Comparison of ENCODE assay signal across 9 mouse cellular contexts in genomic region chr11:110369312-110370019, GRCm38 (mm10). TPM values are rescaled to one million over a fixed set of nuclear protein-coding genes. Genes with fewer than 3 reads are reported as not detected.
DNase-seq lines count a peak whose midpoint lies in the region; ATAC-seq lines count a peak whose summit lies in the region.
"Had no signal": no experiment of that assay in that cellular context is flagged by ENCODE, and none has a peak within 500 bp of the region (broad histone marks: within the 10 kb centered on the region; RNA-seq: fewer than 3 reads in every experiment).

No protein-coding gene starts in this region.

- H3K27ac ChIP-seq in lung, embryonic 16.5 days (ENCODE audit: low read length), result no peak overlapping the region
- H3K27ac ChIP-seq in embryonic facial prominence, embryonic 15.5 days (replicated peaks), result no peak overlapping the region
- H3K27ac ChIP-seq in kidney, embryonic 16.5 days (ENCODE audit: low read length), result no peak overlapping the region
- no peak overlapping the region for H3K27ac ChIP-seq in forebrain, embryonic 13.5 days

- no peaks in the 10 kb centered on the region for H3K4me1 ChIP-seq in lung, embryonic 16.5 days (replicated peaks; ENCODE audit: control insufficient read depth, insufficient read depth, low read length)
- no peaks in the 10 kb centered on the region for H3K4me1 ChIP-seq in embryonic facial prominence, embryonic 15.5 days
- 0 out of 2 replicates have a peak, but pooled peaks cover 7% of the 10 kb centered on the region for H3K4me1 ChIP-seq in kidney, embryonic 16.5 days (ENCODE audit: insufficient read depth, low read length)
- no peaks in the 10 kb centered on the region for H3K4me1 ChIP-seq in forebrain, embryonic 13.5 days

- no peaks in the 10 kb centered on the region for H3K9me3 ChIP-seq in lung, embryonic 16.5 days (ENCODE audit: control insufficient read depth, low read length)
- H3K9me3 ChIP-seq in embryonic facial prominence, embryonic 15.5 days (replicated peaks), result no peaks in the 10 kb centered on the region
- H3K9me3 ChIP-seq in kidney, embryonic 16.5 days (ENCODE audit: low read length), result peaks cover 3% of the 10 kb centered on the region
- no peaks in the 10 kb centered on the region for H3K9me3 ChIP-seq in forebrain, embryonic 13.5 days (replicated peaks)

- 0 out of 2 replicates have a peak overlapping the region, but pooled peaks have one; percentile 0 for H3K4me2 ChIP-seq in lung, embryonic 16.5 days (ENCODE audit: low read depth, low read length)
- H3K4me2 ChIP-seq in embryonic facial prominence, embryonic 15.5 days (replicated peaks), result peak overlapping the region; percentile 23
- peak overlapping the region; percentile 49 for H3K4me2 ChIP-seq in kidney, embryonic 16.5 days (replicated peaks; ENCODE audit: low read depth, low read length)
- no peak overlapping the region for H3K4me2 ChIP-seq in forebrain, embryonic 13.5 days

- H3K9ac ChIP-seq in lung, embryonic 16.5 days (ENCODE audit: low read length), result no peak overlapping the region
- H3K9ac ChIP-seq in embryonic facial prominence, embryonic 15.5 days, result no peak overlapping the region
- H3K9ac ChIP-seq in kidney, embryonic 16.5 days (replicated peaks; ENCODE audit: low read length), result 0 out of 2 replicates have a peak overlapping the region, but pooled peaks have one; percentile 52
- no peak overlapping the region for H3K9ac ChIP-seq in forebrain, embryonic 13.5 days

- H3K36me3 ChIP-seq in lung, embryonic 16.5 days (ENCODE audit: control insufficient read depth, insufficient read depth, low read length), result no peaks in the 10 kb centered on the region
- no peaks in the 10 kb centered on the region for H3K36me3 ChIP-seq in embryonic facial prominence, embryonic 15.5 days
- H3K36me3 ChIP-seq in kidney, embryonic 16.5 days (ENCODE audit: insufficient read depth, low read length), result no peaks in the 10 kb centered on the region
- no peaks in the 10 kb centered on the region for H3K36me3 ChIP-seq in forebrain, embryonic 13.5 days (ENCODE audit: poor library complexity, severe bottlenecking)

- no peaks in the 10 kb centered on the region for H3K27me3 ChIP-seq in lung, embryonic 16.5 days (ENCODE audit: control insufficient read depth, insufficient read depth, low read depth, low read length)
- no peaks in the 10 kb centered on the region for H3K27me3 ChIP-seq in embryonic facial prominence, embryonic 15.5 days
- no peaks in the 10 kb centered on the region for H3K27me3 ChIP-seq in kidney, embryonic 16.5 days (ENCODE audit: insufficient read depth, low read length)
- H3K27me3 ChIP-seq in forebrain, embryonic 13.5 days, result no peaks in the 10 kb centered on the region

- no peak for DNase-seq in lung, postnatal 14 days
- DNase-seq in cerebellum, adult 18-20 months, result no peak
- no peak for DNase-seq in layer of hippocampus, postnatal 10 days (ENCODE audit: low spot score in 2 of 2)
- DNase-seq: left cerebral cortex, postnatal 4 days had no signal

- H3K4me3 ChIP-seq in lung, embryonic 16.5 days (ENCODE audit: low read length), result no peak overlapping the region
- H3K4me3 ChIP-seq in embryonic facial prominence, embryonic 15.5 days (replicated peaks), result no peak overlapping the region
- peak overlapping the region; percentile 30 for H3K4me3 ChIP-seq in kidney, embryonic 16.5 days (ENCODE audit: low read length)
- no peak overlapping the region for H3K4me3 ChIP-seq in forebrain, embryonic 13.5 days

- ATAC-seq in lung, embryonic 16.5 days (ENCODE audit: low read depth), result no peak
- ATAC-seq in embryonic facial prominence, embryonic 15.5 days (ENCODE audit: insufficient number of reproducible peaks, low FRiP score, low TSS enrichment, low read depth), result no peak
- no peak for ATAC-seq in kidney, embryonic 16.5 days (ENCODE audit: low FRiP score, low TSS enrichment)
- ATAC-seq in neutrophil, adult 5-6 weeks (ENCODE audit: extremely low read depth, insufficient number of reproducible peaks, low FRiP score, poor library complexity, severe bottlenecking), result peak; percentile 47; the same call in 1 of the 2 replicates
- no peak for ATAC-seq in forebrain, embryonic 13.5 days

- WGBS in lung, embryonic 16.5 days, result 31% methylated on average over 15 of the region's 15 CpGs
- WGBS in embryonic facial prominence, embryonic 15.5 days, result 20% methylated on average over 15 of the region's 15 CpGs
- WGBS in kidney, embryonic 16.5 days, result 10% methylated on average over 15 of the region's 15 CpGs
- WGBS in forebrain, embryonic 13.5 days, result 20% methylated on average over 15 of the region's 15 CpGs

RNA-seq across cellular contexts. Expression of gene Map2k6, which starts 29.5 kb away (rescaled TPM):
- polyA plus RNA-seq in lung, embryonic 16.5 days (2015; fragmentation: Nextera tagmentation; extraction: Ambion mirVana), result 16.8 and 17.6 TPM in 2 replicates
- 18.0 and 19.4 TPM in 2 replicates for polyA plus RNA-seq in embryonic facial prominence, embryonic 15.5 days (2015; fragmentation: Nextera tagmentation; extraction: Ambion mirVana)
- 23.2 and 23.8 TPM in 2 replicates for polyA plus RNA-seq in kidney, embryonic 16.5 days (2015; fragmentation: Nextera tagmentation; extraction: Ambion mirVana)
- total RNA-seq in neutrophil, adult 5-6 weeks (2017), result 10.4 and 12.9 TPM in 2 replicates
- 39.9 and 44.7 TPM in 2 replicates for polyA plus RNA-seq in forebrain, embryonic 13.5 days (2015; fragmentation: Nextera tagmentation; extraction: Ambion mirVana)
- total RNA-seq in layer of hippocampus, postnatal 10 days (2021), result 10 to 100 TPM; 28.8 to 31.1 TPM

RNA-seq across cellular contexts. Expression of gene Abca5, which starts 31.9 kb away (rescaled TPM):
- 4.2 and 4.4 TPM in 2 replicates for polyA plus RNA-seq in lung, embryonic 16.5 days (2015; fragmentation: Nextera tagmentation; extraction: Ambion mirVana)
- 5.4 and 7.3 TPM in 2 replicates for polyA plus RNA-seq in embryonic facial prominence, embryonic 15.5 days (2015; fragmentation: Nextera tagmentation; extraction: Ambion mirVana)
- polyA plus RNA-seq in kidney, embryonic 16.5 days (2015; fragmentation: Nextera tagmentation; extraction: Ambion mirVana), result 3.3 and 3.5 TPM in 2 replicates
- total RNA-seq in neutrophil, adult 5-6 weeks (2017), result 0.98 and 1.0 TPM in 2 replicates
- 4.8 and 5.7 TPM in 2 replicates for polyA plus RNA-seq in forebrain, embryonic 13.5 days (2015; fragmentation: Nextera tagmentation; extraction: Ambion mirVana)
- total RNA-seq in layer of hippocampus, postnatal 10 days (2021), result 10 to 100 TPM; 30.0 to 31.9 TPM
